Mouse (Mus musculus): ENCODE data around the gene Capn1. TPM values are rescaled to one million over a fixed set of nuclear protein-coding genes. Genes with fewer than 3 reads are reported as not detected.
A peak's percentile ranks its signal among the peaks of the same experiment; 100 is the strongest.

The Capn1 gene
- polyA plus RNA-seq, 1 experiment from 2014 or later: 23.4 TPM

GRCm38 (mm10) chr19:6056696-6057095 lies 41.0 kb upstream of the Capn1 start:
- H3K4me2 ChIP-seq (ENCODE audit: low read depth, low read length): peak overlapping the region; percentile 96
- ATAC-seq (ENCODE audit: low read depth): no peak
- H3K27me3 ChIP-seq (ENCODE audit: control insufficient read depth, insufficient read depth, low read depth, low read length): no peaks in the 10 kb centered on the region
- peak overlapping the region; percentile 94 for H3K4me3 ChIP-seq (ENCODE audit: low read depth, low read length)
- no peaks in the 10 kb centered on the region for H3K9me3 ChIP-seq (replicated peaks; ENCODE audit: control insufficient read depth, low read length)
- WGBS (ENCODE audit: insufficient replicate concordance): 39% methylated on average over 4 of the region's 4 CpGs
- peak overlapping the region; percentile 88 for H3K9ac ChIP-seq (ENCODE audit: low read depth, low read length)
- H3K27ac ChIP-seq (ENCODE audit: low read length): peak overlapping the region; percentile 80; the same call in 1 of the 2 replicates
- peaks cover 26% of the 10 kb centered on the region for H3K4me1 ChIP-seq (ENCODE audit: control insufficient read depth, low read depth, low read length)
- peaks cover 47% of the 10 kb centered on the region for H3K36me3 ChIP-seq (ENCODE audit: control insufficient read depth, insufficient read depth)

- WGBS (ENCODE audit: insufficient replicate concordance): 76% methylated on average over 5 of the region's 5 CpGs
- H3K36me3 ChIP-seq (ENCODE audit: control insufficient read depth, insufficient read depth): peaks cover 66% of the 10 kb centered on the region
Observed at GRCm38 (mm10) chr19:6054296-6054695, 38.6 kb upstream of the Capn1 start.

GRCm38 (mm10) chr19:6052516-6052915 lies 36.8 kb upstream of the Capn1 start:
- peaks cover 31% of the 10 kb centered on the region for H3K4me1 ChIP-seq (ENCODE audit: control insufficient read depth, low read depth, low read length)
- 83% methylated on average over 7 of the region's 7 CpGs for WGBS (ENCODE audit: insufficient replicate concordance)
- no peaks in the 10 kb centered on the region for H3K9me3 ChIP-seq (replicated peaks; ENCODE audit: control insufficient read depth, low read length)
- no peaks in the 10 kb centered on the region for H3K27me3 ChIP-seq (ENCODE audit: control insufficient read depth, insufficient read depth, low read depth, low read length)
- no peak overlapping the region for H3K4me3 ChIP-seq (ENCODE audit: low read depth, low read length)
- H3K4me2 ChIP-seq (ENCODE audit: low read depth, low read length): no peak overlapping the region
- H3K36me3 ChIP-seq (ENCODE audit: control insufficient read depth, insufficient read depth): peaks cover 69% of the 10 kb centered on the region
- no peak overlapping the region for H3K9ac ChIP-seq (ENCODE audit: low read depth, low read length)
- no peak overlapping the region for H3K27ac ChIP-seq (ENCODE audit: low read length)
- ATAC-seq (ENCODE audit: low read depth): no peak

More at GRCm38 (mm10) chr19:6054296-6054695, 38.6 kb upstream of the Capn1 start:
- Histone ChIP-seq H3K27me3 (ENCODE audit: control insufficient read depth, insufficient read depth, low read depth, low read length) (no peaks in the 10 kb centered on the region), H3K4me1 (ENCODE audit: control insufficient read depth, low read depth, low read length) (peaks cover 20% of the 10 kb centered on the region), H3K4me3 (ENCODE audit: low read depth, low read length) (no peak overlapping the region), H3K4me2 (ENCODE audit: low read depth, low read length) (no peak overlapping the region), H3K9me3 (replicated peaks; ENCODE audit: control insufficient read depth, low read length) (no peaks in the 10 kb centered on the region), H3K9ac (ENCODE audit: low read depth, low read length) (no peak overlapping the region), H3K27ac (ENCODE audit: low read length) (no peak overlapping the region)
- no peak for ATAC-seq (ENCODE audit: low read depth)

GRCm38 (mm10) chr19:6048681-6049410 lies 33.1 kb upstream of the Capn1 start:
- WGBS (ENCODE audit: insufficient replicate concordance): 59% methylated on average over 11 of the region's 11 CpGs
- H3K4me3 ChIP-seq (ENCODE audit: low read depth, low read length): peak overlapping the region; percentile 3; the same call in 1 of the 2 replicates
- peak overlapping the region; percentile 98 for H3K4me2 ChIP-seq (ENCODE audit: low read depth, low read length)
- peaks cover 54% of the 10 kb centered on the region for H3K36me3 ChIP-seq (ENCODE audit: control insufficient read depth, insufficient read depth)
- H3K4me1 ChIP-seq (ENCODE audit: control insufficient read depth, low read depth, low read length): peaks cover 35% of the 10 kb centered on the region
- H3K27me3 ChIP-seq (ENCODE audit: control insufficient read depth, insufficient read depth, low read depth, low read length): no peaks in the 10 kb centered on the region
- peak overlapping the region; percentile 9; the same call in 1 of the 2 replicates for H3K27ac ChIP-seq (ENCODE audit: low read length)
- peak overlapping the region; percentile 1 for H3K9ac ChIP-seq (ENCODE audit: low read depth, low read length)
- H3K9me3 ChIP-seq (replicated peaks; ENCODE audit: control insufficient read depth, low read length): no peaks in the 10 kb centered on the region
- ATAC-seq (ENCODE audit: low read depth): no peak

GRCm38 (mm10) chr19:6047899-6048166 lies 32.1 kb upstream of the Capn1 start:
- peaks cover 44% of the 10 kb centered on the region for H3K36me3 ChIP-seq (ENCODE audit: control insufficient read depth, insufficient read depth)
- H3K27me3 ChIP-seq (ENCODE audit: control insufficient read depth, insufficient read depth, low read depth, low read length): no peaks in the 10 kb centered on the region
- no peaks in the 10 kb centered on the region for H3K9me3 ChIP-seq (replicated peaks; ENCODE audit: control insufficient read depth, low read length)
- 78% methylated on average over 8 of the region's 8 CpGs for WGBS (ENCODE audit: insufficient replicate concordance)
- peak overlapping the region; percentile 84 for H3K4me3 ChIP-seq (ENCODE audit: low read depth, low read length)
- ATAC-seq (ENCODE audit: low read depth): no peak
- peak overlapping the region; percentile 86 for H3K9ac ChIP-seq (ENCODE audit: low read depth, low read length)
- peaks cover 33% of the 10 kb centered on the region for H3K4me1 ChIP-seq (ENCODE audit: control insufficient read depth, low read depth, low read length)
- peak overlapping the region; percentile 98 for H3K4me2 ChIP-seq (ENCODE audit: low read depth, low read length)
- H3K27ac ChIP-seq (ENCODE audit: low read length): no peak overlapping the region; the same call in 1 of the 2 replicates

- WGBS (ENCODE audit: insufficient replicate concordance): under 1% methylated on average over 44 of the region's 44 CpGs
- peak overlapping the region; percentile 86 for H3K9ac ChIP-seq (ENCODE audit: low read depth, low read length)
- ATAC-seq (ENCODE audit: low read depth): peak; percentile 7
- H3K27ac ChIP-seq (ENCODE audit: low read length): peak overlapping the region; percentile 98
- H3K4me3 ChIP-seq (ENCODE audit: low read depth, low read length): peak overlapping the region; percentile 84
- peak overlapping the region; percentile 98 for H3K4me2 ChIP-seq (ENCODE audit: low read depth, low read length)
- no peaks in the 10 kb centered on the region for H3K9me3 ChIP-seq (replicated peaks; ENCODE audit: control insufficient read depth, low read length)
- peaks cover 39% of the 10 kb centered on the region for H3K36me3 ChIP-seq (ENCODE audit: control insufficient read depth, insufficient read depth)
- H3K27me3 ChIP-seq (ENCODE audit: control insufficient read depth, insufficient read depth, low read depth, low read length): no peaks in the 10 kb centered on the region
- H3K4me1 ChIP-seq (ENCODE audit: control insufficient read depth, low read depth, low read length): peaks cover 33% of the 10 kb centered on the region
Observed at GRCm38 (mm10) chr19:6047154-6047898, 31.6 kb upstream of the Capn1 start.

- peak within 1 kb of the TSS; percentile 98 for H3K27ac ChIP-seq (ENCODE audit: low read length)
- peak within 1 kb of the TSS; percentile 98 for H3K4me2 ChIP-seq (ENCODE audit: low read depth, low read length)
- peaks cover 31% of the 10 kb centered on the region for H3K36me3 ChIP-seq (ENCODE audit: control insufficient read depth, insufficient read depth)
- peak within 1 kb of the TSS; percentile 84 for H3K4me3 ChIP-seq (ENCODE audit: low read depth, low read length)
- H3K4me1 ChIP-seq (ENCODE audit: control insufficient read depth, low read depth, low read length): peaks cover 33% of the 10 kb centered on the region
- H3K9me3 ChIP-seq (replicated peaks; ENCODE audit: control insufficient read depth, low read length): no peaks in the 10 kb centered on the region
- ATAC-seq (ENCODE audit: low read depth): peak; percentile 90
- H3K9ac ChIP-seq (ENCODE audit: low read depth, low read length): peak within 1 kb of the TSS; percentile 86
- no peaks in the 10 kb centered on the region for H3K27me3 ChIP-seq (ENCODE audit: control insufficient read depth, insufficient read depth, low read depth, low read length)
- under 1% methylated on average over 65 of the region's 65 CpGs for WGBS (ENCODE audit: insufficient replicate concordance)
Observed at GRCm38 (mm10) chr19:6046294-6047153, 30.8 kb upstream of the Capn1 start, which contains the start of gene Syvn1. Gene Syvn1 (plus strand): TSS chr19:6046576.

GRCm38 (mm10) chr19:6045366-6046293 lies 29.9 kb upstream of the Capn1 start:
- H3K36me3 ChIP-seq (ENCODE audit: control insufficient read depth, insufficient read depth): peaks cover 22% of the 10 kb centered on the region
- H3K4me1 ChIP-seq (ENCODE audit: control insufficient read depth, low read depth, low read length): peaks cover 33% of the 10 kb centered on the region
- ATAC-seq (ENCODE audit: low read depth): peak; percentile 55
- peak overlapping the region; percentile 84 for H3K4me3 ChIP-seq (ENCODE audit: low read depth, low read length)
- H3K4me2 ChIP-seq (ENCODE audit: low read depth, low read length): peak overlapping the region; percentile 98
- H3K9me3 ChIP-seq (replicated peaks; ENCODE audit: control insufficient read depth, low read length): no peaks in the 10 kb centered on the region
- 9% methylated on average over 20 of the region's 20 CpGs for WGBS (ENCODE audit: insufficient replicate concordance)
- H3K27me3 ChIP-seq (ENCODE audit: control insufficient read depth, insufficient read depth, low read depth, low read length): no peaks in the 10 kb centered on the region
- H3K9ac ChIP-seq (ENCODE audit: low read depth, low read length): peak overlapping the region; percentile 86
- peak overlapping the region; percentile 98 for H3K27ac ChIP-seq (ENCODE audit: low read length)
